Mouse (Mus musculus) spleen, postnatal 4 days (tissue): ENCODE results near the gene Zim1.

Source experiments
- DNase-seq, 2 experiments: peaks; one replicate each; pipeline ENCODE4 v3.0.0; 2022; ENCODE audit warnings: low spot score in 2 of 2

Zim1 gene

DNA sequence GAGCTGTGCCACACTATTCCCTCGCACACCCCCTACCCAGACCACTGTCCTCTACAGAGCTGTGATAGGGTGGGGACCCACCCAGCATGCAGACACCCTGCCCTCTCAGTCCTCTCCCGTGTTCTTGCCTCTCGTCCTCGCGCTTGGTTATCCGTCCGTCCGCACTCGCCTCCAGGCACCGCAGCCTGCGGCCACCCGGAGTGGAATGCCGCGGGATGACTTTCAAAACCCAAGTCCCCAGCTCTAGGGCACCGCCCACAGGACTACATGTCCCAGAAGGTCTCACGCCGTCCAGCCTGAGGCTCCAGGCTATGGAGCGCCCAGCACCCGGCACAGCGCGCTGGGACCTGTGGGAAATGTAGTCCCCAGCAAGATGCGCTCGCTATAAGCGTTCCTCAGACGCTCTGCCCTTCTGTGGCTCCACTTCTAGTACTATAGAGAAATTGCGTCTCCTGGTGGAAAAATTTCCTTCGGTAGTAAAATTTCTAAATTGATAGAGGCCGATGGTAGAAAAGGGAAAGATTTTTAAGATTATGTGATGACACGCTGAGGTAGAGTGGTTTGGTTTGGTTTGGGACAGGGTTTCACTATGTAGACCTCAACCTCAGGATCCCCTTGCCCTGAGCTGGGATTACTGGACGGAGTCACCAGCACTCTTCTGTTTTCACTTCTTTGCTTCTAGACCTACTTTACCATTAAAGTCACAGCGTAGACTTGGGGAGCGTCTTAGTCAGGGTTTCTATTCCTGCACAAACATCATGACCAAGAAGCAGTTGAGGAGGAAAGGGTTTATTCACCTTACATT, at the start of gene Zim1:
Gene Zim1 (minus strand): TSS at position 210 of the 805 bp plus-strand sequence.
- DNase-seq: no peak

DNA sequence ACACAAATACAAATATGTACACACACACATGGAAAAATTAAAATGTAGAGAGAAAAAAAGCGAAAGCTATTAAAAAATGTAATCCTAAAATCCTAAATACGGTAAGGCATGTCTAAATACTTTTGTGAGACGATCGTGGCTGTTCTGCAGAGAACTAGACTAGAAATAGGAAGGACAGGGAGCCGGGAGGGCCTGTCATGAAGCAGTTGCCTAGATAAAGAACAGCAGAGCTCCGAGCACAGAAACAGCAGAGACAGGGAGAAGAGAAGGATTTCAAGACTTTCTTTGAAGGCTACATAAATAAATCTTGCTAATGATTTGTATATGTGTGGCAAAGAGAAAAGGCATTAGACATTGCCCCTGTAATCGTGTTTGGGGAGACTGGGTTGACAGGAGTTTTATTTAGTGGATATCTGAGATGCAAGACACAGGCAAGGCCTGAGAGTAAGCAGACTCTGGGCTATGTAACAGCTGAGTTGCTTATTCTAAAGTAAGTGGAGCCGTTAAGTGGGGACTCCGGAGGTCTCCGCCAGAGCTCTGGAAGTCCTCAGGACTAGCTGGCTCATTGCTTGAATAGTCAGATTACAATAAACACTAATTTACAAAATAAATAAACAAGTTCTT, 48.1 kb upstream of the Zim1 start:
- DNase-seq: no peak

- DNase-seq: no peak
These were observed 39.8 kb upstream of the Zim1 start for GRCm38 (mm10) chr7:6736060-6736459.

GRCm38 (mm10) chr7:6731930-6732329, 35.7 kb upstream of the Zim1 start:
- DNase-seq: no peak

GRCm38 (mm10) chr7:6731373-6731772, 35.1 kb upstream of the Zim1 start:
- DNase-seq: no peak

DNA sequence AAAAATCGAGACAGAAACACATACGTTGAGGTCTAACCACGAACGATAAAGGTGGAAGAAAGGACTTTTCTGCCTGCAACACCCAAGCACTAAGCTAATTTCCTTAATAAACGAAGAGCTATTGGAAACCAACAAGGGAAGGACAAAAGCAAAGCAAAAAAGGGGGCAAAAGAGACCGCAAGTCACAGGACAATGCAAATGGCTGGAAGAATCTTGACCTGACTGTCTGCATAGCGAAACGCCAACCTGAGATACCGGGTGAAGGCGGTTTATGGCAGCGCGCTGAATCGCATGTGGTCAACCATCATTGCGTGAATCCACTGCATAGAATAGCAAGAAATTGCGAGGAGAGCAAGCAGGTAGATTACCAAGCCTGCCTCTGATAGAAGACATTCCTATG, 34.6 kb upstream of the Zim1 start:
- no peak for DNase-seq

- DNase-seq: peak in 1 of 2 experiments; percentile 23
These were observed 34.0 kb upstream of the Zim1 start, which contains the start of the genes Peg3 and Usp29 for GRCm38 (mm10) chr7:6730241-6730640. Peg3 (minus strand) TSS chr7:6730431. Usp29 (plus strand) TSS chr7:6730578.

GRCm38 (mm10) chr7:6729061-6729817, 33.0 kb upstream of the Zim1 start:
- peak; percentile 78 to 82 for DNase-seq

DNA sequence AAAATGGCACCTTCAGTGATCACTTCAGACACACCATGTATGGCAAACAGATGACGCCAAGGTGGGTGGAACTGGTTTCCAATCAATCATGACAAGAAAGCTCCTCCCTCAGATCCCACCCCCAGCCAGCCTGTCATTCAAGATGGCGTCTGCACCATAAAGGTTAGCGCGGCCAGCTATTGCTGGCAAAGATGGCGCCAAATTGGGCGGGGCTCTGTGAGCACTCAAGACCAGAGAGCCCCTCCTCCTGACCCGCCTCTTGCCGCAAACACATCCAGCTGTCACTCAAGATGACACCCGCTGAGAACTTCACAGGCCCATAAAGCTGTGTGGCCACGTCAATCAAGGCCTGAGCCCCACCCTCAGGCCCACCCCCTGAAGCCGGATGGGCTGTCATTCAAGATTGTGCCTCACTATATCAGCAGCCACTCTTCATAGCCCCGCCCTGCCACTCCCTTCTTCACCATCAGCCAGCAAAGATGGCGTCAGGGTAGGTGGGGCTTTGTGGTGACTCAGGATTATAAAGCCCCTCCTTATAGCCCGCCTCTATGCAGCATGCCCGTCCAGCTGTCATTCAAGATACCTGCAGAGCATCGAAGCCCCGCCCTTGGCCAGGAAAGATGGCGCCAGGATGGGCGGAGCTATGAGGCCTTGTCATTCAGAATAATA, 32.1 kb upstream of the Zim1 start:
- DNase-seq: peak; percentile 40 to 64

GRCm38 (mm10) chr7:6727351-6728121, 31.3 kb upstream of the Zim1 start:
- DNase-seq: no peak

DNA sequence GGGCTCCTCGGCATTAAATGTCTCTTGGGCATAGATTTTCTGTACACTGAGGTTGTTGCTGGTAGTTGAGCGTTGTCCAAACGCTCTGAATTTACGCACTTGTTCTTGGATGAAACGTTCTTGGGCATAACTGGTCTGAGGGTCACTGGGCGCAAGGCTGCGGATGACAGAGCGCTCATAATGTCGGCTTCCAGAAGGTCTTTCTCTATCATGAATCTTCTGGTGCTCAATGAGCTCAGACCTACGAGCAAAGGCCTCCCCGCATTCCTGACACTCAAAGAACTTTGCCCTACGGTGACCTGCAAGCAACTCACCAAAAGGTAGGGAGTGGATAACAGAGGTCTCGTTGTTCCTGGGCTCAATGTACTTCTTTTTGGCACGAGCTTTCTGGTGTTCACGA, 13.1 kb upstream of the Zim1 start:
- DNase-seq: no peak

GRCm38 (mm10) chr7:6708451-6709180, 12.4 kb upstream of the Zim1 start:
- DNase-seq: no peak

- DNase-seq: no peak
These were observed 11.3 kb upstream of the Zim1 start for GRCm38 (mm10) chr7:6707416-6708015.

DNA sequence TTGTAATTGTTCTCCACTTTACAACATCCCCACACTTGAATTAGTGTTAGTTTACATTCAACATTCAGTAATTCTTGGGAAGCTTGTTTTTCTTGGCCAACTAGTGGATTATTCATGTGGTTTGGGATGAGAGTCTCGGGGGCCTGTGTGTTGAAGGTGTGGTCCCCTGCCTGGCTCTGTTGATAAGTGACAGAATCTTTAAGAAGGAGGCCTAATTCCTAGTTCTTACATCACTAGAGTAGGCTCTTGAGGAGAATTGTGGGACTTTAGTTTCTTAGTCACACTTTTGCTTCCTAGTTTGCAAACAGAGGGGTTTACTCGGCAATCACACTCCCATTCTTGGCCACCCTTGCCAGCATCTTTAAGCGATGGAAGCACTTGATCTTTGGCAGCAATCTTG, 3.0 kb upstream of the Zim1 start:
- no peak for DNase-seq

DNA sequence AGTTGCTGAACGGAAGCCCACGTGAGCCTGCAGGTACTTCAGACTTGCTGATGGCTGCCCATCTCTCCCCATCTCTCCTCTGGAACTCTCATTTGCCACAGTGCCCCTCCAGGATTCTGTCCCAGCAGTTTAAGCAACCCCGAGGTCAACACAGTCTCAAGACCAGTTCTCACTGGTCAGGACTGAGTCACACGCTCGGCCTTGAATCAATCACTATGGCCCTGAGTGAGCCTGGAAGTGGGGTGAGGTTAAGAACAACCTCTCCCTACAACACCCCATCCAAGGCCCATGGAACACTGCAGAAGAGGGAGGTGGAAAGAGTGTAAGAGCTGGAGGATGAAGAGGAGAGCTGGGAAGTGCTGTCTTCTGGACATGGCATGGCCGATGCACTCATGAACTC, 10.7 kb downstream of the Zim1 start:
- no peak for DNase-seq

DNA sequence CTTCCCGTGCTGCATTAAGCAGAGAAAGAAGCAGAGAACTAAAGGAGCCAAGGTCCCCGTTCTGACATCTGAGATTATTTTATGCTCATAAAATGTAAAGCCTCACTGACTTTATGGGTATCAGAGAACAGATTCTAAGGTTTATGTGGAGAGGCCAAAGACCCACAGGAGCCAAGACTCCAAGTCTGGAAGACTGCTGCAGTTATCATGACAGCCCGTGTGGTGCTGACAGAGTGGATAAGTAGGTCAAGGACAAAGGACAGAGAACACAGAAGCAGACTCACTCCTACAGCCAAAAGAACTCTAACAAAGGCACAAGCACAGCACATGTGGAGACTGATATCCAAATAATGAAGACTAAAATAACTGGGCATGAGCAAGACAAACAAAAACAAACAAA, 29.5 kb downstream of the Zim1 start:
- no peak for DNase-seq

DNA sequence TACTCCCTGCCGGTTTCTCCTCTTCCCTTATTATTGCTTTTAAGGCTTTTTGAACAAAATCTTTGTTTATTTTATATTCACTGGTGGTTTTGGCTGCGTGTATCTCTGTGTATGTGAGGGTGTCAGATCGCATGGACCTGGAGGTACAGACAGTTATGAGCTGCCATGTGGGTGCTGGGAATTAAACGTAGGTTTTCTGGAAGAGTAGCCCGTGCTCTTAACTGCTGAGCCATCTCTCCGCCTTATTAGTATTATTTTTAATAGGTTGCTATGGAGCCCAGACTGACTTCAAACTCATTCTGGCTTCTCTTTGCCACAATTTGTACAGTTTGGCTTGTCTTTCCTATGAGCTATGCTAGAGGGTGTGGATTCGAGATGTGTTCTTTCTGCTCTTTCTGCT, 32.8 kb downstream of the Zim1 start:
- no peak for DNase-seq

- DNase-seq: no peak
These were observed 36.6 kb downstream of the Zim1 start for GRCm38 (mm10) chr7:6659605-6660004.

DNA sequence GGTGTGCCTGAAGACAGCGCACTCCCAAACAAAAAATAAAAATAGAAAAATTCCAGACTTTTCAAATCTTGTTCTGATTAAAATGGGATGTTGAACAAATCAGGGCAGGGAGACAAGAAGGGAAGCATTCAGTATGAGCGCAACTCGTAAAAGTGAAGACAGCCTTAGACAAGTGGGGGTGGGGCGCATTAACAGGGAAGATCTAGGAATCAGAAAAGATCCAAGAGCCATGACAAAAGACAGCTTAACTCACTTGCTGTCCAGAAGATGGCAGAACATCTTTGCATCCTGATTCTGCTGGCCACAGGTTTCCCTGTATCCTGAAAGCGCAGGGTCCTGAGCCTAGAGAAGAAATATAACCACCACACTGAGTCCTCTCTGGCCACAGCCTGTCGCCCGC, 37.6 kb downstream of the Zim1 start:
- no peak for DNase-seq

DNA sequence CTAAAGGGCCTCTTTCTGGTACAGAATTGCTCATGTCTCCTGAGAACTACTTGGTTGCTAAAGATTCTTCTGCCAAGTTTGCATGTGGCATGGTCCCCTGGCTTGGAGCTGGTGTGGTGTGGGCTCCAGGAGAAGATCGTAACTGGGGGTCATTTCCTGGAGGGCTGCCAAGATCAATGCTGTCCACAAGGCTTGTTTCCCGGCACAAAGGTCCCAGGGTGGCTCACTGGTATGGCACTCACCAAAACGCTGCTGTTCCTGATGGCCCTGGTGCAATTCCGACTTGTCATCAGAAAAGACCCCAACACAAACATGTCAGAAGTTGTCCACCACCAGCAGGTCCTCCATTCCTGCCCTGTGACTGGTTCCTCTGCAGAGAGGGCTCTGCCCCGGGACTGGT, 44.1 kb downstream of the Zim1 start:
- no peak for DNase-seq
